Comparison of ENCODE assay signal across 32 mouse cellular contexts in the genomic region with DNA sequence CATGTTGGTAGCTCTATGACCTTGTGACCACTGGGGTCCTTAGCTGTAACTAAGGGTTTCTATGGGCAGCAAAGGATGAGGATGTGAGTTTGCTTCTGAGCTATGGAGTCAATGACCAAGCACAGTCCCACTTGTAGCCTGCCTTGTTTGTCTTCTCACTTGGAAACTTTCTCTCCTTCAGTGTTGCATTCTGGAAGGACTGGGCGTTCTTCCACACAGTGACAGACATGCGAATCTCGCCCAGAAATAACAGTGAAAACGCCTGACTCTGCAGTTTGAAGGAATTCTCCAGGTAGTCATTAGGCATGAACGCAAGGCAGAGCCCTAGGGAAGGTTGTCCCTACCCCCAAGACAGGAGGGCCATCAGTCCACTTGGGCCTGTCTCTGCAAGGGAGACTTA. TPM values are rescaled to one million over a fixed set of nuclear protein-coding genes. Genes with fewer than 3 reads are reported as not detected.
DNase-seq lines count a peak whose midpoint lies in the region; ATAC-seq lines count a peak whose summit lies in the region.
"Had no signal": no experiment of that assay in that cellular context is flagged by ENCODE, and none has a peak within 500 bp of the region (broad histone marks: within the 10 kb centered on the region; RNA-seq: fewer than 3 reads in every experiment).

No protein-coding gene starts in this region.

- no peak overlapping the region for H3K4me3 ChIP-seq in kidney, embryonic 15.5 days (replicated peaks)
- H3K4me3 ChIP-seq: heart, embryonic 13.5 days; hindbrain, embryonic 12.5 days; limb, embryonic 13.5 days; liver, embryonic 12.5 days; midbrain, embryonic 12.5 days had no signal

- peaks cover 23% of the 10 kb centered on the region; the same call in 1 of the 2 replicates for H3K36me3 ChIP-seq in kidney, embryonic 15.5 days
- H3K36me3 ChIP-seq: heart, embryonic 13.5 days; hindbrain, embryonic 12.5 days; limb, embryonic 13.5 days; liver, embryonic 12.5 days; midbrain, embryonic 12.5 days had no signal

- no peak overlapping the region for H3K4me2 ChIP-seq in kidney, embryonic 15.5 days
- H3K4me2 ChIP-seq: heart, embryonic 13.5 days; hindbrain, embryonic 12.5 days; limb, embryonic 13.5 days; liver, embryonic 12.5 days; midbrain, embryonic 12.5 days had no signal

- H3K9ac ChIP-seq in kidney, embryonic 15.5 days, result no peak overlapping the region
- H3K9ac ChIP-seq: heart, embryonic 13.5 days; hindbrain, embryonic 12.5 days; limb, embryonic 13.5 days; liver, embryonic 12.5 days; midbrain, embryonic 12.5 days had no signal

- DNase-seq in gastrocnemius, adult 18-20 months (ENCODE audit: low spot score), result peak; percentile 52
- DNase-seq in gastrocnemius, postnatal 4 days (ENCODE audit: low spot score in 2 of 2), result no peak
- DNase-seq in kidney, adult 8-10 months, result no peak
- peak; percentile 27 to 32 for DNase-seq in right cerebral cortex, postnatal 10 days (ENCODE audit: low spot score in 2 of 2)
- no peak for DNase-seq in right cerebral cortex, postnatal 14 days
- peak; percentile 27 for DNase-seq in gastrocnemius, postnatal 25 days
- DNase-seq: cerebellum, adult 9-10 months; layer of hippocampus, postnatal 36 days; lung, adult 2 months; lung, postnatal 14 days; spleen, adult 18-20 months; thymus, adult 2 months; thymus, postnatal 4 days had no signal

- 0 out of 2 replicates have a peak, but pooled peaks have one; percentile 20 for ATAC-seq in kidney, embryonic 15.5 days (replicated peaks; ENCODE audit: low FRiP score)
- no peak for ATAC-seq in erythroid progenitor cell, adult 5-6 weeks (replicated peaks; ENCODE audit: low FRiP score, poor library complexity, severe bottlenecking)
- ATAC-seq: intestine, postnatal 0 days; liver, embryonic 12.5 days had no signal

- 76% methylated on average over 5 of the region's 5 CpGs for WGBS in kidney, embryonic 15.5 days

- no peaks in the 10 kb centered on the region for H3K9me3 ChIP-seq in kidney, embryonic 15.5 days (replicated peaks)
- H3K9me3 ChIP-seq: heart, embryonic 13.5 days; hindbrain, embryonic 12.5 days; limb, embryonic 13.5 days; liver, embryonic 12.5 days; midbrain, embryonic 12.5 days had no signal

- H3K27me3 ChIP-seq in kidney, embryonic 15.5 days, result no peaks in the 10 kb centered on the region
- H3K27me3 ChIP-seq: heart, embryonic 13.5 days; hindbrain, embryonic 12.5 days; limb, embryonic 13.5 days; liver, embryonic 12.5 days had no signal

- peaks cover 38% of the 10 kb centered on the region for H3K4me1 ChIP-seq in kidney, embryonic 15.5 days
- H3K4me1 ChIP-seq: liver, embryonic 12.5 days had no signal

- H3K27ac ChIP-seq in kidney, embryonic 15.5 days, result peak overlapping the region; percentile 79; the same call in 1 of the 2 replicates
- H3K27ac ChIP-seq: hindbrain, embryonic 12.5 days; limb, embryonic 13.5 days; liver, embryonic 12.5 days had no signal

RNA-seq across cellular contexts. Expression of a gene that starts 0.8 kb away (rescaled TPM):
- total RNA-seq in gastrocnemius, adult 18-20 months (2021), result not detected
- total RNA-seq in gastrocnemius, postnatal 4 days (2021), result not detected
- polyA plus RNA-seq in kidney, embryonic 15.5 days (2015; fragmentation: Nextera tagmentation; extraction: Ambion mirVana), result not detected in 2 replicates
- total RNA-seq in gastrocnemius, postnatal 25 days (2021), result not detected
- not detected in 2 replicates for total RNA-seq in erythroid progenitor cell, adult 5-6 weeks (2015; ENCODE audit: low replicate concordance)
- total RNA-seq in erythroid progenitor cell, adult 5-6 weeks (2017; ENCODE audit: low replicate concordance), result not detected in 2 replicates
- total RNA-seq: adrenal gland, postnatal 36 days; ES-E14; gastrocnemius, postnatal 36 days; heart, postnatal 14 days; layer of hippocampus, postnatal 36 days; left cerebral cortex, postnatal 25 days; megakaryocyte progenitor cell, adult 5-6 weeks; monocyte, adult 5-6 weeks; neutrophil, adult 5-6 weeks had no signal
- polyA plus RNA-seq: embryonic facial prominence, embryonic 14.5 days; forebrain, embryonic 14.5 days; frontal cortex, adult 2 months; heart, embryonic 13.5 days; hindbrain, embryonic 12.5 days; intestine, postnatal 0 days; limb, embryonic 13.5 days; liver, embryonic 12.5 days; lung, adult 2 months; midbrain, embryonic 12.5 days; thymus, adult 2 months had no signal

RNA-seq across cellular contexts. Expression of a gene that starts 35.3 kb away (rescaled TPM):
- total RNA-seq in gastrocnemius, adult 18-20 months (2021), result under 1 TPM in 1 of 2 experiments, not detected in 1; 0.09 TPM
- total RNA-seq in gastrocnemius, postnatal 4 days (2021), result under 1 TPM; 0.07 to 0.29 TPM
- 126 and 130 TPM in 2 replicates for polyA plus RNA-seq in kidney, embryonic 15.5 days (2015; fragmentation: Nextera tagmentation; extraction: Ambion mirVana)
- total RNA-seq in gastrocnemius, postnatal 25 days (2021), result under 1 TPM in 1 of 2 experiments, not detected in 1; 0.08 TPM
- total RNA-seq in erythroid progenitor cell, adult 5-6 weeks (2015; ENCODE audit: low replicate concordance), result not detected in 2 replicates
- not detected in 2 replicates for total RNA-seq in erythroid progenitor cell, adult 5-6 weeks (2017; ENCODE audit: low replicate concordance)
- total RNA-seq: layer of hippocampus, postnatal 36 days; megakaryocyte progenitor cell, adult 5-6 weeks; monocyte, adult 5-6 weeks; neutrophil, adult 5-6 weeks had no signal
- polyA plus RNA-seq: forebrain, embryonic 14.5 days had no signal

Comparison
In these comparisons a context has a peak if more than half of its experiments do, and no peak if none do; other contexts are left out.
1. DNase-seq: peak in gastrocnemius, adult 18-20 months (single experiment), right cerebral cortex, postnatal 10 days (2 of 2) and gastrocnemius, postnatal 25 days (single experiment); none in gastrocnemius, postnatal 4 days (0 of 2), kidney, adult 8-10 months (0 of 2) and right cerebral cortex, postnatal 14 days (single experiment).